Mouse (Mus musculus): ENCODE data around the gene Scgb1b20. TPM values are rescaled to one million over a fixed set of nuclear protein-coding genes. Genes with fewer than 3 reads are reported as not detected.
"Not testable (repeated sequence)": the region's sequence is repeated elsewhere in the genome, so short reads cannot be mapped to it uniquely, and the experiment has no call there.

The Scgb1b20 gene
- not detected in 2 replicates for polyA plus RNA-seq (2012)

DNA sequence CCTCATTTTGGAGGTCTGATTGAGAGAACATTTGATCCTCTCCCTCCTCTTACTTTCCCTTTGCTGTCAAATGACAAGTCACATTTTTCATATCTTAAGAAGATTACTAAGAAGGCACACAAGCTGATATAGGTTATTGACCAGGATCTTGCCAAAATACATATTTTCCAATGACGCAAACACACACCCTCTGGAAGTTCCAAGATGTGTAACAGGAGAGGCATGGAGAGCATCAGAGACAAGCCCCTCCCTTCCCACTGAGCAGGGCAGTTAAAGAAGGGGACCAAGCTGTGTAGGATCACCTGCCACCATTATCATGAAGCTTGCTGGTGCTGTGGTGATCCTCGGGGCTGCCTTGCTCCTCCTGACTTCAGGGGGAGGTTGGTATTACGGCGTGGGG is at the start of gene Scgb1b20:
TSS of gene Scgb1b20 (plus strand) at position 301 of the 400 bp plus-strand sequence.
- TF ChIP-seq GATA1 (IDR thresholded peaks at IDR 0.05; ENCODE audit: low read length): not testable (repeated sequence)

DNA sequence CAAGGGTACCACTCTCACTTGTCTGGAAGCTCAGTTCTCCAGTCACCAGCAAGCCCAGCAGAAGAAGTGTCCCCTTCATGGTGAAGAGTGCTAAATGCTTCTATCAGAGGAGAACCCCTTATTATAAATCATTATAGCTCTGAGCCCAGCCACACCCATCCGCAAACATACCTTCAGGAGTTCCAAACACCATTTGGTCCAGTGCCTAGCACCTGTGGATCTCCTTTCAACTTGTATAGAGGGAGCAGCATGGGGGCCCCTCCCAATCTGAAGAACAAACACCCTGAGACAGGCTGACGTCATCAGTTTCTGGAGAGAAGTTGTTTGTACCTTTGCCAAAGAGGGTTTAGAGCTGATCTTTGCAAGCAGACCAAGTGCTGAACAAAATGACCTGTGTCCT is 6.8 kb upstream of the Scgb1b20 start, which contains the start of gene Scgb2b20:
TSS of gene Scgb2b20 (minus strand) at position 101 of the 400 bp plus-strand sequence.
- not testable (repeated sequence) for TF ChIP-seq GATA1 (IDR thresholded peaks at IDR 0.05; ENCODE audit: low read length)

DNA sequence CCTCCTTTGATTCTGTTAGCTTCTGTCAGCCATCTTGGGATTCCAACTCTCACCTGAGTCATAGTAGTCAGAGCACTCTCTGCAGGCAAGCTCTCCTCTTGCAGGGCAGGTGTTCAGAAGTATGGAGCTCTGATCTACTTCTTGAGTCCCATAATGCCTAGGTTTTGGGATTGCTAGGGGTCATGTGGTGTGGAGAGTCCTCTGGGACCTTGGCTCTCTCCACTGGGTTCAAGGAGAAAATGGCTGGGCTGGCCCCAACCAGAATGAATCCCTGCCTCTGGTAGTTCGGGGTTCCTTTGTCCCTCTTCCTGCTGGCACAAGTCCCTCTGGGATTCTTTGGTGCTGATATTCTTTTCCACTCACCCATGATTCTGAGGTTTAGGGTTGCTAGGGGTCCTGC is 28.6 kb downstream of the Scgb1b20 start:
- no peak for TF ChIP-seq GATA1 (IDR thresholded peaks at IDR 0.05; ENCODE audit: low read length)

Other genes with a start within 250 kb of the Scgb1b20 start
- not detected in 2 replicates for gene Scgb2b18, start 199.4 kb upstream of the Scgb1b20 start, polyA plus RNA-seq (2012)
- gene Scgb1b18, start 187.7 kb upstream of the Scgb1b20 start, polyA plus RNA-seq (2012): not detected in 2 replicates
- gene Scgb2b19, start 92.9 kb upstream of the Scgb1b20 start, polyA plus RNA-seq (2012): not detected in 2 replicates
- gene Scgb1b19, start 85.9 kb upstream of the Scgb1b20 start, polyA plus RNA-seq (2012): not detected in 2 replicates
- not detected in 2 replicates for gene Scgb2b20, start 6.9 kb upstream of the Scgb1b20 start, polyA plus RNA-seq (2012)
- not detected in 2 replicates for gene Scgb2b21, start 147.2 kb downstream of the Scgb1b20 start, polyA plus RNA-seq (2012)

Measured in G1E-ER4 (cell line).